Mouse (Mus musculus): ENCODE measurements around the gene Plekhn1.

DNA sequence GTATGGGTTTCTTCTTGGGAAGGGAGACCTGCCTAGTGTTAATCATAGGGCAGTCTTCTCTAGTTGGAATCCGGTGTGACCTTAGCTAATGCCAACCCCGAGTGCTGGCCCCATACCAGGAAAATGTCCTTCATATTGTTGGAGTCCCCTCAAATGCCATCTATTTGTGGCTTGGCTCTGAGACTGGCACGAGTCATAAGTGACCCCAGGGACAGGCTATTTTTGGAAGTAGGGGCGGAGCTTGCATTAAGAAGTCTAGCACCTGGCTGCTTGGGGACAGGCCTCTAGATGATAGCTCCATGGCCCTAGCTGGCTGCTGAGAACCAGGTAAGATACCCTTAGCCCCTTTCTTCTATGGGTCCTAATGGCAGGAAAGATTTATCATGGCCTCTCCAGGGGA lies 19.0 kb downstream of the Plekhn1 start, which contains the start of gene Perm1:
- no peak for TF ChIP-seq CTCF (IDR thresholded peaks at IDR 0.05; ENCODE audit: extremely low read depth, insufficient read depth, insufficient read length, insufficient replicate concordance)
- no peak for TF ChIP-seq POLR2A (IDR thresholded peaks at IDR 0.05; ENCODE audit: low read depth, low read length)

All from spleen, adult 2 months (tissue).